ENCODE assay signal across 10 mouse cellular contexts in genomic region chr10:39506353-39506752, GRCm38 (mm10).
DNase-seq lines count a peak whose midpoint lies in the region; ATAC-seq lines count a peak whose summit lies in the region.
"Had no signal": no experiment of that assay in that cellular context is flagged by ENCODE, and none has a peak within 500 bp of the region (broad histone marks: within the 10 kb centered on the region; RNA-seq: fewer than 3 reads in every experiment).

No protein-coding gene starts in this region.

- H3K9ac ChIP-seq in hindbrain, embryonic 11.5 days (ENCODE audit: low read depth, low read length), result no peak overlapping the region
- no peak overlapping the region for H3K9ac ChIP-seq in midbrain, embryonic 15.5 days
- H3K9ac ChIP-seq in liver, embryonic 11.5 days (ENCODE audit: low read depth, low read length), result no peak overlapping the region
- H3K9ac ChIP-seq: liver, postnatal 0 days had no signal

- no peak for DNase-seq in hindbrain, embryonic 10.5 days (ENCODE audit: low spot score)
- no peak for DNase-seq in hindbrain, embryonic 11.5 days (ENCODE audit: low spot score)
- peak; percentile 69 for DNase-seq in Muller cell, postnatal 12 days (ENCODE audit: inconsistent ontology term)
- DNase-seq in adrenal gland, postnatal 25 days, result peak; percentile 12
- DNase-seq in left cerebral cortex, adult 11 months (ENCODE audit: low spot score), result no peak
- no peak for DNase-seq in liver, embryonic 11.5 days (ENCODE audit: low spot score)
- DNase-seq: kidney, postnatal 14 days; liver, postnatal 0 days had no signal

- no peak overlapping the region for H3K4me2 ChIP-seq in hindbrain, embryonic 11.5 days (replicated peaks; ENCODE audit: low read depth, low read length)
- H3K4me2 ChIP-seq in midbrain, embryonic 15.5 days, result no peak overlapping the region
- H3K4me2 ChIP-seq in liver, embryonic 11.5 days, result no peak overlapping the region

- H3K27me3 ChIP-seq in hindbrain, embryonic 10.5 days (ENCODE audit: insufficient read depth, poor library complexity, severe bottlenecking), result no peaks in the 10 kb centered on the region
- no peaks in the 10 kb centered on the region for H3K27me3 ChIP-seq in hindbrain, embryonic 11.5 days (ENCODE audit: control insufficient read depth, insufficient read depth, low read length)
- H3K27me3 ChIP-seq in midbrain, embryonic 15.5 days (replicated peaks), result no peaks in the 10 kb centered on the region
- no peaks in the 10 kb centered on the region for H3K27me3 ChIP-seq in liver, embryonic 11.5 days (replicated peaks; ENCODE audit: control insufficient read depth, insufficient read depth, low read length)

- no peaks in the 10 kb centered on the region for H3K9me3 ChIP-seq in hindbrain, embryonic 10.5 days
- H3K9me3 ChIP-seq in hindbrain, embryonic 11.5 days (ENCODE audit: control insufficient read depth, low read length), result no peaks in the 10 kb centered on the region
- H3K9me3 ChIP-seq in midbrain, embryonic 15.5 days, result no peaks in the 10 kb centered on the region
- H3K9me3 ChIP-seq in liver, embryonic 11.5 days (ENCODE audit: control insufficient read depth, low read length), result no peaks in the 10 kb centered on the region

- H3K36me3 ChIP-seq in hindbrain, embryonic 10.5 days, result 0 out of 2 replicates have a peak, but pooled peaks cover 3% of the 10 kb centered on the region
- no peaks in the 10 kb centered on the region for H3K36me3 ChIP-seq in hindbrain, embryonic 11.5 days (ENCODE audit: control insufficient read depth, insufficient read depth, low read length)
- no peaks in the 10 kb centered on the region for H3K36me3 ChIP-seq in midbrain, embryonic 15.5 days (replicated peaks)
- H3K36me3 ChIP-seq in liver, embryonic 11.5 days (ENCODE audit: control insufficient read depth, insufficient read depth, low read length), result no peaks in the 10 kb centered on the region

- no peak overlapping the region for H3K4me3 ChIP-seq in hindbrain, embryonic 10.5 days
- H3K4me3 ChIP-seq in hindbrain, embryonic 11.5 days (ENCODE audit: low read depth, low read length), result no peak overlapping the region
- no peak overlapping the region for H3K4me3 ChIP-seq in midbrain, embryonic 15.5 days
- H3K4me3 ChIP-seq in liver, embryonic 11.5 days (ENCODE audit: low read depth, low read length), result no peak overlapping the region
- H3K4me3 ChIP-seq: myocyte had no signal

- peaks cover 67% of the 10 kb centered on the region for H3K4me1 ChIP-seq in hindbrain, embryonic 10.5 days (replicated peaks)
- peaks cover 9% of the 10 kb centered on the region for H3K4me1 ChIP-seq in hindbrain, embryonic 11.5 days (replicated peaks; ENCODE audit: control insufficient read depth, insufficient read depth, low read length)
- H3K4me1 ChIP-seq in midbrain, embryonic 15.5 days, result peaks cover 64% of the 10 kb centered on the region
- H3K4me1 ChIP-seq in liver, embryonic 11.5 days (replicated peaks; ENCODE audit: control insufficient read depth, insufficient read depth, low read length), result no peaks in the 10 kb centered on the region

- H3K27ac ChIP-seq in hindbrain, embryonic 10.5 days, result 0 out of 2 replicates have a peak overlapping the region, but pooled peaks have one; percentile 35
- H3K27ac ChIP-seq in hindbrain, embryonic 11.5 days (ENCODE audit: low read depth, low read length), result no peak overlapping the region
- peak overlapping the region; percentile 55; the same call in 1 of the 2 replicates for H3K27ac ChIP-seq in midbrain, embryonic 15.5 days
- H3K27ac ChIP-seq in liver, embryonic 11.5 days (ENCODE audit: low read depth, low read length), result no peak overlapping the region

- no peak for ATAC-seq in hindbrain, embryonic 11.5 days (ENCODE audit: low FRiP score)
- peak; percentile 27; the same call in 1 of the 2 replicates for ATAC-seq in midbrain, embryonic 15.5 days (replicated peaks)
- ATAC-seq in liver, embryonic 11.5 days (replicated peaks; ENCODE audit: low FRiP score), result no peak
- ATAC-seq: liver, postnatal 0 days had no signal

- WGBS in hindbrain, embryonic 10.5 days, result 80% methylated on average over 12 of the region's 12 CpGs
- 80% methylated on average over 12 of the region's 12 CpGs for WGBS in hindbrain, embryonic 11.5 days
- WGBS in midbrain, embryonic 15.5 days, result 51% methylated on average over 12 of the region's 12 CpGs
- WGBS in liver, embryonic 11.5 days, result 85% methylated on average over 12 of the region's 12 CpGs

Comparison
In these comparisons a context has a peak if more than half of its experiments do, and no peak if none do; other contexts are left out.
1. H3K27ac ChIP-seq: peak in hindbrain, embryonic 10.5 days (single experiment) and midbrain, embryonic 15.5 days (single experiment); none in hindbrain, embryonic 11.5 days (single experiment) and liver, embryonic 11.5 days (single experiment).
2. DNase-seq: peak in Muller cell, postnatal 12 days (single experiment) and adrenal gland, postnatal 25 days (single experiment); none in hindbrain, embryonic 10.5 days (single experiment), hindbrain, embryonic 11.5 days (single experiment), left cerebral cortex, adult 11 months (single experiment) and liver, embryonic 11.5 days (single experiment).